Mouse (Mus musculus) forebrain, embryonic 16.5 days (tissue): ENCODE measurements around the gene Vangl1. TPM values are rescaled to one million over a fixed set of nuclear protein-coding genes. Genes with fewer than 3 reads are reported as not detected.

Source experiments
- ATAC-seq: fragments of 200-750 bp; cut with Nextera tagmentation; 2 replicates; pipeline ENCODE4 v1.8.0; 2017; ENCODE audit warnings: mild to moderate bottlenecking, moderate library complexity
- H3K27ac ChIP-seq: fragments of 300-500 bp; sonication (generic); 2 replicates; pipeline ENCODE4 v1.5.1; 2014; ENCODE audit warnings: low read length, control low read depth
- H3K27me3 ChIP-seq: fragments of 300-500 bp; sonication (generic); replicated peaks from 2 replicates; pipeline ENCODE4 v1.6.1; 2014; ENCODE audit warnings: low read length; ENCODE audit not compliant: control insufficient read depth, insufficient read depth
- H3K36me3 ChIP-seq: fragments of 300-500 bp; sonication (generic); 2 replicates; pipeline ENCODE4 v1.6.1; 2014; ENCODE audit not compliant: control insufficient read depth, insufficient read depth
- H3K4me1 ChIP-seq: fragments of 300-500 bp; sonication (generic); replicated peaks from 2 replicates; pipeline ENCODE4 v1.6.1; 2014; ENCODE audit warnings: low read length; ENCODE audit not compliant: control insufficient read depth, insufficient read depth
- H3K4me2 ChIP-seq: fragments of 300-500 bp; sonication (generic); 2 replicates; pipeline ENCODE4 v1.6.1; 2014; ENCODE audit warnings: mild to moderate bottlenecking, low read length, control low read depth
- H3K4me3 ChIP-seq: fragments of 300-500 bp; sonication (generic); replicated peaks from 2 replicates; pipeline ENCODE4 v1.5.1; 2014; ENCODE audit warnings: mild to moderate bottlenecking, low read length, control low read depth
- H3K9ac ChIP-seq: fragments of 300-500 bp; sonication (generic); replicated peaks from 2 replicates; pipeline ENCODE4 v1.6.1; 2014; ENCODE audit warnings: low read depth, low read length, control low read depth
- H3K9me3 ChIP-seq: fragments of 300-500 bp; sonication (generic); 2 replicates; pipeline ENCODE4 v1.6.1; 2016; ENCODE audit warnings: low read length; ENCODE audit not compliant: control insufficient read depth
- WGBS: fragments of 180-500 bp; shearing (Covaris S2); extraction: QIAGEN DNeasy Blood & Tissue Kit; methylation state at CpG from one replicate; pipeline ENCODE4 v1.1.7; 2014; 5-methylcytosine and 5-hydroxymethylcytosine counted together
- polyA plus RNA-seq: library from polyadenylated mRNA; unstranded; fragments of >200 nt; fragmentation: Nextera tagmentation; extraction: Ambion mirVana; gene quantifications from 2 replicates; pipeline ENCODE4 v1.2.1, GENCODE M21; 2015

Vangl1 gene
- polyA plus RNA-seq, 1 experiment from 2014 or later, result 6.3 TPM

DNA sequence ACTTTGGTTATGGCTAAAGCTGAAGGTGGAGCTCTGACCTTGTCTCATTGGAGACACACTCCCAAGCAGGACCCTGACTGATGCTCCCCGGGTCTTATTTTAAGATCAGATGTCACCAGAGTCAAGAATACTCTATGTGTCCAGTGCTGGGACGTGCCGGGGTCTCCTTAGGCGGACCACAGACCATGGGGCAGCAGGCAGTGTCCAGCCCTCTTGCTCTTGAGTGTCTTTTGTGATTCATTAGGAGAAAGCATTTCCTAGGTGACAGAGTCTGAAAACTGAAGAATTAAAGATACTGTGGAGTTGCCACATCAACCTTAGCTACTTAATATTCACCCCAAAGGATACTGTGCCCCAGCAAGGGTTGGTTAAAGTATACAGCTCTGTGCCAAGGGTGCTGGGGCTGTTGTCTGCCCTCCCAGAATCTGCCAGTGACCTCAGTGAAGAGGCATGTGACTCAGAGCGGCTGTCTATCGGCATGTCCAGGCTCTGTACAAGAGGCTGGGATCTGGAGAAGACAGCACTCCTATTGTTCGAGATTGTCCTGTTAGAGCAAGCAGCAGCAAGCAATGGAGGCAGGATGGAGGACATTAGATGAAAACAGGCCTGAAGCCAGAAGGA, 92.4 kb downstream of the Vangl1 start:
- Histone ChIP-seq H3K4me3 (no peak overlapping the region), H3K36me3 (no peaks in the 10 kb centered on the region), H3K9me3 (no peaks in the 10 kb centered on the region), H3K4me2 (no peak overlapping the region), H3K27ac (no peak overlapping the region), H3K4me1 (no peaks in the 10 kb centered on the region), H3K27me3 (no peaks in the 10 kb centered on the region), H3K9ac (no peak overlapping the region)
- WGBS, result 81% methylated on average over 7 of the region's 7 CpGs
- no peak for ATAC-seq

DNA sequence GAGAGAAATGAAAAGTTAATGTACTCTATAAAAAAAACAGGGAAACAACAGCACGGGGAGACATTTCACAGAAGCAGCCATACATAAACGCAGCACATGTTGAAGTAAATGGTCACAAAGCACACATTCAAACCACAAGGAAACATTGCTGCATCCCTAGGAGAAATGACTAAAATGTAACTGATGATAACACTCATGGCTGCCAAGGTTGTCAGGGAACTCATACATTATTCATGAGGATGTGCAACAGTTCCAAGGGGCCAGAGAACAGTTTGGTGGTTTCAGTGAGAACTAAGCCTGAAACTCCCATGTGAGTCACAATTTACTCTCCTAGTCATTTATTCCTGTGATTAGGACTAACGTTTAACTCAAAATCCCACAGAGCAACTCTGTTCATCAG, 96.3 kb downstream of the Vangl1 start:
- Histone ChIP-seq H3K4me3 (no peak overlapping the region), H3K9me3 (no peaks in the 10 kb centered on the region), H3K4me2 (no peak overlapping the region), H3K4me1 (no peaks in the 10 kb centered on the region), H3K9ac (no peak overlapping the region), H3K27ac (no peak overlapping the region), H3K27me3 (no peaks in the 10 kb centered on the region), H3K36me3 (no peaks in the 10 kb centered on the region)
- no peak for ATAC-seq
- WGBS, result 62% methylated on average over 3 of the region's 3 CpGs

DNA sequence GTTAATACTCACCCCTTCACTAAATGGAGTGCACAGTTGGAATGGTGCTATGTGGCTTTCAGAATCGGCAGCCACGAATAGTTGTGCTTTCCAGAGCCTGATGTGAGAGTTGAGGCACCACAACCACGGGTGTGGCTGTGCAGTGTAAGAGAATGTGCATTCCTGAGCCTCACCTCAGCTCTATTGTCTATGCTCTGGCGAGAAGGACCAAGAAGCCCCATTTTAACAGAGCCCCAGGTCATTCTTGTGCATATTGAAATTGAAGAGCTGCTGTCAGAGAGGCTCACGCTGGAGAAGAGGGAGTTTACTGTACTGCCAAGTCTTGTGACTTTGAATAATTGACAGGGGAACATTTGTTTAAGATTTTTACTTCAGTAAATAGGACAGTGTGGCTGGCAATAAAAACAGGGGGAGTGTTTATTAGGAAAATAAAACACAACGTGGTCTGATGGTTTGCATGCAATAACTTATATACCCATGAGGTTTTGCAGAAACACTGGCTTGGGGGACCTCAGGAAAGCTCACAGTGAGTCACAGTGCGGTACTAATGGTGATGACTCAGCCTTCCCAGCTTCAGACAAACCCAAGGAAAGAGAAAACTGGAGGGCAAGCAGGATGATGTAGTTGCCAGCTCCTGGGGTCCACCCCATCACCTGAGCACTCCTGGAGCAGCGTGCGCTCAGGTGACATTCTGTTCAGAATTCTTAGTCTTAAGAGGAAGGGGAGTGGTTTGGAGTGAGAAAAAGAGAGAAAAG, 100.5 kb downstream of the Vangl1 start:
- Histone ChIP-seq H3K4me2 (no peak overlapping the region), H3K36me3 (no peaks in the 10 kb centered on the region), H3K27me3 (no peaks in the 10 kb centered on the region), H3K4me1 (no peaks in the 10 kb centered on the region), H3K4me3 (no peak overlapping the region), H3K9ac (no peak overlapping the region), H3K9me3 (no peaks in the 10 kb centered on the region), H3K27ac (no peak overlapping the region)
- 72% methylated on average over 9 of the region's 9 CpGs for WGBS
- no peak for ATAC-seq

Other genes starting within 250 kb of the Vangl1 start
- gene Nhlh2, start 194.6 kb downstream of the Vangl1 start, polyA plus RNA-seq, result 19.0 and 19.6 TPM in 2 replicates
- 0.33 and 0.47 TPM in 2 replicates for gene Casq2, start 118.3 kb downstream of the Vangl1 start, polyA plus RNA-seq